Mouse (Mus musculus) MEL (cell line): Measurements from ENCODE around the gene Gm17018. TPM values are rescaled to one million over a fixed set of nuclear protein-coding genes. Genes with fewer than 3 reads are reported as not detected.
A peak's percentile ranks its signal among the peaks of the same experiment; 100 is the strongest.

Experiments used
- DNase-seq: peaks from one replicate; pipeline ENCODE4 v3.0.0; 2011; ENCODE audit warnings: low read depth, low spot score
- H3K27ac ChIP-seq: 2 replicates; pipeline ENCODE4 v1.5.1; 2012; ENCODE audit warnings: low read depth, mild to moderate bottlenecking, control low read depth, low read length, moderate library complexity; ENCODE audit not compliant: control insufficient read depth
- H3K27me3 ChIP-seq, 2 experiments: fragments of 150-350 bp in 1 of 2; sonication (generic) in 1 of 2; 2 replicates each; pipeline ENCODE4 v1.6.1; 2012; ENCODE audit warnings: low read length in 2 of 2, mild to moderate bottlenecking in 2 of 2, improper control_type of control experiment in 1 of 2, moderate library complexity in 1 of 2; ENCODE audit not compliant: insufficient read depth in 2 of 2, control insufficient read depth in 1 of 2
- H3K36me3 ChIP-seq, 2 experiments: 2 replicates each; pipeline ENCODE4 v1.6.1; 2012 to 2014; ENCODE audit warnings: low read length in 2 of 2, improper control_type of control experiment in 1 of 2, inconsistent platforms in 1 of 2, mild to moderate bottlenecking in 1 of 2; ENCODE audit not compliant: insufficient read depth in 2 of 2, control insufficient read depth in 1 of 2
- H3K4me1 ChIP-seq, 2 experiments: fragments of 150-350 bp in 1 of 2; sonication (generic) in 1 of 2; 2 replicates each; pipeline ENCODE4 v1.6.1; 2012; ENCODE audit warnings: low read length in 2 of 2, improper control_type of control experiment in 1 of 2, mild to moderate bottlenecking in 1 of 2; ENCODE audit not compliant: insufficient read depth in 2 of 2, control insufficient read depth in 1 of 2
- H3K4me3 ChIP-seq, 2 experiments: fragments of 150-350 bp in 1 of 2; sonication (generic) in 1 of 2; 2 replicates each; pipeline ENCODE4 v1.5.1; 2012; ENCODE audit warnings: low read depth in 2 of 2, low read length in 2 of 2, mild to moderate bottlenecking in 2 of 2, moderate library complexity in 2 of 2, control low read depth in 1 of 2, improper control_type of control experiment in 1 of 2; ENCODE audit not compliant: control insufficient read depth in 1 of 2, insufficient read depth in 1 of 2
- H3K79me2 ChIP-seq: 2 replicates; pipeline ENCODE4 v1.6.1; 2012; ENCODE audit warnings: mild to moderate bottlenecking, low read length, moderate library complexity; ENCODE audit not compliant: control insufficient read depth, poor library complexity, insufficient read depth
- H3K9ac ChIP-seq: 2 replicates; pipeline ENCODE4 v1.6.1; 2012; ENCODE audit warnings: low read depth, mild to moderate bottlenecking, control low read depth, low read length, moderate library complexity; ENCODE audit not compliant: control insufficient read depth, poor library complexity, severe bottlenecking
- H3K9me3 ChIP-seq: fragments of 150-350 bp; sonication (generic); replicated peaks from 2 replicates; pipeline ENCODE4 v1.6.1; 2012; ENCODE audit warnings: mild to moderate bottlenecking, low read length, improper control_type of control experiment, moderate library complexity; ENCODE audit not compliant: insufficient read depth
- E2F4 ChIP-seq: IDR thresholded peaks from 2 replicates; pipeline ENCODE4 v1.6.1; 2011; ENCODE audit warnings: low read depth, low read length, improper control_type of control experiment, borderline replicate concordance
- ELF1 ChIP-seq: IDR thresholded peaks from 2 replicates; pipeline ENCODE4 v1.6.1; 2014; ENCODE audit warnings: low read depth, mild to moderate bottlenecking, inconsistent platforms, low read length, improper control_type of control experiment, moderate library complexity
- ETS1 ChIP-seq: IDR thresholded peaks from 2 replicates; pipeline ENCODE4 v1.6.1; 2012; ENCODE audit warnings: low read depth, mild to moderate bottlenecking, inconsistent platforms, low read length, improper control_type of control experiment, moderate library complexity
- HCFC1 ChIP-seq: IDR thresholded peaks from 2 replicates; pipeline ENCODE4 v1.6.1; 2012; ENCODE audit warnings: low read depth, mild to moderate bottlenecking, inconsistent platforms, low read length, improper control_type of control experiment, moderate library complexity
- MAFK ChIP-seq: IDR thresholded peaks from 2 replicates; pipeline ENCODE4 v1.6.1; 2011; ENCODE audit warnings: low read depth, mild to moderate bottlenecking, low read length, improper control_type of control experiment, borderline replicate concordance
- MAZ ChIP-seq: IDR thresholded peaks from 2 replicates; pipeline ENCODE4 v1.6.1; 2012; ENCODE audit warnings: low read depth, mild to moderate bottlenecking, inconsistent platforms, low read length, improper control_type of control experiment
- MXI1 ChIP-seq: IDR thresholded peaks from 2 replicates; pipeline ENCODE4 v1.6.1; 2011; ENCODE audit warnings: mild to moderate bottlenecking, low read depth, low read length, improper control_type of control experiment
- MYB ChIP-seq: IDR thresholded peaks from 2 replicates; pipeline ENCODE4 v1.6.1; 2011; ENCODE audit warnings: mild to moderate bottlenecking, low read depth, low read length, improper control_type of control experiment
- MYC ChIP-seq: IDR thresholded peaks from 2 replicates; pipeline ENCODE4 v1.6.1; 2011; ENCODE audit warnings: low read depth, mild to moderate bottlenecking, low read length, improper control_type of control experiment, moderate library complexity
- RAD21 ChIP-seq: IDR thresholded peaks from 2 replicates; pipeline ENCODE4 v1.6.1; 2011; ENCODE audit warnings: mild to moderate bottlenecking, low read depth, low read length, improper control_type of control experiment
- SIN3A ChIP-seq: IDR thresholded peaks from 2 replicates; pipeline ENCODE4 v1.6.1; 2012; ENCODE audit warnings: low read length, improper control_type of control experiment, inconsistent platforms
- TAL1 ChIP-seq: IDR thresholded peaks from 2 replicates; pipeline ENCODE4 v1.6.1; 2012; ENCODE audit warnings: mild to moderate bottlenecking, inconsistent platforms, low read length, moderate library complexity, mixed read lengths
- TBP ChIP-seq: IDR thresholded peaks from 2 replicates; pipeline ENCODE4 v1.8.0; 2011; ENCODE audit warnings: low read depth, low read length, improper control_type of control experiment
- USF2 ChIP-seq, 2 experiments: IDR thresholded peaks; 2 replicates each; pipeline ENCODE4 v1.6.1; 2011 to 2012; ENCODE audit warnings: improper control_type of control experiment in 2 of 2, low read length in 2 of 2, borderline replicate concordance in 1 of 2, inconsistent platforms in 1 of 2, low read depth in 1 of 2, mild to moderate bottlenecking in 1 of 2; ENCODE audit not compliant: insufficient read depth in 1 of 2
- ZKSCAN1 ChIP-seq: IDR thresholded peaks from 2 replicates; pipeline ENCODE4 v1.6.1; 2012; ENCODE audit warnings: low read depth, mild to moderate bottlenecking, inconsistent platforms, low read length, improper control_type of control experiment, moderate library complexity
- ZNF384 ChIP-seq: IDR thresholded peaks from 2 replicates; pipeline ENCODE4 v1.6.1; 2012; ENCODE audit warnings: low read depth, mild to moderate bottlenecking, inconsistent platforms, low read length, improper control_type of control experiment
- polyA plus RNA-seq, 2 experiments: library from polyadenylated mRNA; stranded (reverse) in 1 of 2; unstranded in 1 of 2; fragments of >175 nt in 1 of 2; fragments of >200 nt in 1 of 2; gene quantifications; 2 replicates each; pipeline versions ENCODE4 v1.2.1 to v1.2.4; 2012; ENCODE audit warnings: low replicate concordance in 2 of 2, low read depth in 1 of 2; ENCODE audit not compliant: insufficient read length in 2 of 2, insufficient read depth in 1 of 2, missing spikeins in 1 of 2
- total RNA-seq: library from RNA; depleted of rRNA; stranded (reverse); fragments of 300-350 nt; gene quantifications from 2 replicates; pipeline ENCODE4 v1.2.3, GENCODE M21; 2012

Gm17018 gene
- total and polyA plus RNA-seq, 3 experiments: 34.9 to 62.6 TPM; not detected in 1

GRCm38 (mm10) chr19:45581257-45581656 is 20.8 kb downstream of the Gm17018 start (continued):
- TF ChIP-seq RAD21 (peak; percentile 85), ETS1 (no peak)

GRCm38 (mm10) chr19:45582161-45582560 is 21.7 kb downstream of the Gm17018 start:
- no peaks in the 10 kb centered on the region for H3K79me2 ChIP-seq
- no peaks in the 10 kb centered on the region; a peak in 1 of 4 replicates for H3K36me3 ChIP-seq
- H3K4me3 ChIP-seq: no peak overlapping the region
- no peaks in the 10 kb centered on the region for H3K9me3 ChIP-seq
- no peak overlapping the region for H3K9ac ChIP-seq
- no peaks in the 10 kb centered on the region for H3K27me3 ChIP-seq
- no peaks in the 10 kb centered on the region; a peak in 1 of 4 replicates for H3K4me1 ChIP-seq
- H3K27ac ChIP-seq: no peak overlapping the region
- TF ChIP-seq MXI1 (no peak), MAZ (no peak), TAL1 (no peak), SIN3A (no peak), HCFC1 (no peak), ZKSCAN1 (no peak), RAD21 (no peak), MAFK (no peak)
- no peak for DNase-seq

GRCm38 (mm10) chr19:45583136-45583535 is 22.7 kb downstream of the Gm17018 start:
- no peak for TF ChIP-seq HCFC1
- no peak for TF ChIP-seq USF2 (IDR thresholded peaks at IDR 0.05; ENCODE audit: borderline replicate concordance in 1 of 2, insufficient read depth in 1 of 2, low read depth in 1 of 2, low read length in 2 of 2)
- no peak for TF ChIP-seq TBP
- no peak for TF ChIP-seq MYB
- no peak for TF ChIP-seq ZNF384
- TF ChIP-seq MYC: no peak
- TF ChIP-seq E2F4: no peak
- no peak for TF ChIP-seq ETS1
- no peak for TF ChIP-seq ELF1
- H3K27me3 ChIP-seq: no peaks in the 10 kb centered on the region
- H3K4me3 ChIP-seq: no peak overlapping the region
- H3K4me1 ChIP-seq: no peaks in the 10 kb centered on the region; a peak in 1 of 4 replicates
- no peak for DNase-seq
- H3K9me3 ChIP-seq: no peaks in the 10 kb centered on the region
- H3K36me3 ChIP-seq: no peaks in the 10 kb centered on the region; a peak in 1 of 4 replicates
- H3K79me2 ChIP-seq: no peaks in the 10 kb centered on the region
- no peak overlapping the region for H3K9ac ChIP-seq
- no peak overlapping the region for H3K27ac ChIP-seq
